15 mouse cellular contexts compared by ENCODE assay signal in the genomic region with DNA sequence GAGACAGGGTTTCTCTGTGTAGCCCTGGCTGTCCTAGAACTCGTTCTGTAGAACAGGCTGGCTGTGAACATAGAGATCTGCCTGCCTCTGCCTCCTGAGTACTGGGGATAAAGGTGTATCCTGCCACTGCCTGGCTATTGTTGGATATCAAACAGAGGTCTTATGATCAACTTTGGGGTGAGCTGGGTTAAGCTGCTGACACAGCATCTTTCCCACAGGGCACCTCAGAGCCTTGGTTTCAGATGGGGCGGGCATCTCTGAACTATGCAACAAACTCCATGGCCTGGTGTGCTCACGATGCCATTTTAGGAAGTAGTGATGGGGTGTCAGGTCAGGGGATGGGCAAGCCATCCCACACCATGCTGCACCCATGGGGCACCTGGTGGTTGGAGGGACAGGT. TPM values are rescaled to one million over a fixed set of nuclear protein-coding genes. Genes with fewer than 3 reads are reported as not detected.
"Had no signal": no experiment of that assay in that cellular context is flagged by ENCODE, and none has a peak within 500 bp of the region (broad histone marks: within the 10 kb centered on the region; RNA-seq: fewer than 3 reads in every experiment).

No protein-coding gene starts in this region.

- H3K4me3 ChIP-seq: megakaryocyte, embryonic 14.5 days; midbrain, embryonic 13.5 days; midbrain, embryonic 15.5 days; neural tube, embryonic 12.5 days; stomach, embryonic 15.5 days had no signal

- H3K9me3 ChIP-seq: megakaryocyte, embryonic 14.5 days; midbrain, embryonic 13.5 days; midbrain, embryonic 15.5 days; neural tube, embryonic 12.5 days; stomach, embryonic 15.5 days had no signal

- DNase-seq: lung, adult 18-20 months; lung, embryonic 14.5 days; lung, postnatal 10 days; right cerebral cortex, postnatal 14 days; thymus, adult 2 months; thymus, postnatal 25 days; thymus, postnatal 4 days had no signal

- H3K9ac ChIP-seq: lung, embryonic 14.5 days; midbrain, embryonic 13.5 days; midbrain, embryonic 15.5 days; neural tube, embryonic 12.5 days; stomach, embryonic 15.5 days had no signal

- H3K36me3 ChIP-seq: midbrain, embryonic 13.5 days; neural tube, embryonic 12.5 days; stomach, embryonic 15.5 days had no signal

- H3K27ac ChIP-seq: macrophage; midbrain, embryonic 13.5 days; midbrain, embryonic 15.5 days; neural tube, embryonic 12.5 days; stomach, embryonic 15.5 days; stomach, postnatal 0 days had no signal

RNA-seq across cellular contexts. Expression of a gene that starts 5.1 kb away (rescaled TPM):
- total RNA-seq: neutrophil, adult 5-6 weeks had no signal
